Mouse (Mus musculus): ENCODE results near the gene Il22ra2. TPM values are rescaled to one million over a fixed set of nuclear protein-coding genes. Genes with fewer than 3 reads are reported as not detected.

Gene Il22ra2
- polyA plus RNA-seq, 1 experiment: not detected

- Histone ChIP-seq H3K27ac (ENCODE audit: insufficient read depth, low read depth, low read length) (no peak overlapping the region), H3K4me3 (ENCODE audit: insufficient read depth, low read depth, low read length) (no peak overlapping the region), H3K4me1 (ENCODE audit: control insufficient read depth, insufficient read depth, low read length) (no peaks in the 10 kb centered on the region)
- TF ChIP-seq CTCF (IDR thresholded peaks at IDR 0.05; ENCODE audit: insufficient read depth, low read depth, low read length) (no peak), POLR2A (IDR thresholded peaks at IDR 0.05; ENCODE audit: insufficient read depth, low read depth, low read length) (no peak)
- WGBS: 79% methylated on average over 5 of the region's 5 CpGs
These were observed 47.2 kb downstream of the Il22ra2 start for GRCm38 (mm10) chr10:19668973-19669372.

GRCm38 (mm10) chr10:19672015-19672414 is 50.2 kb downstream of the Il22ra2 start:
- TF ChIP-seq POLR2A (IDR thresholded peaks at IDR 0.05; ENCODE audit: insufficient read depth, low read depth, low read length) (no peak), CTCF (IDR thresholded peaks at IDR 0.05; ENCODE audit: insufficient read depth, low read depth, low read length) (no peak)
- no peak overlapping the region for H3K4me3 ChIP-seq (ENCODE audit: insufficient read depth, low read depth, low read length)
- H3K27ac ChIP-seq (ENCODE audit: insufficient read depth, low read depth, low read length): no peak overlapping the region
- no peaks in the 10 kb centered on the region for H3K4me1 ChIP-seq (ENCODE audit: control insufficient read depth, insufficient read depth, low read length)

DNA sequence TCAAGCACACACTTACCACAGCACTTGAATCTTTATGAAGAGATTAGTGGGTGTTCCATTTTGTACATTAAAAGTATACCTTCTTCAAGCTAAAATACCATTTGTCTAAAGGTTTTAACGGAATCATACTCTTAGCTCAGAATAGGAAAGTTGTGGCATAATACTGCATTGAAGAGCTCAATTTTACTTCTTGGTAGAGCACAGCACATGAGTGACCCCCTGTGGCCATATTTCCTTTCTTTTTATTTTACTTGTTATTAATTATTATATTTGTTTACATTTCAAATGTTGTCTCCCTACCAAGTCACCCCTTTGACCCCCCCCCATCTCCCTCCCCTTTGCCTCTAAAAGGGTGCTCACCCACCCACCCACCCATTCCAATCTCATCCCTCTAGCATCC is 51.3 kb downstream of the Il22ra2 start:
- no peak overlapping the region for H3K4me3 ChIP-seq (ENCODE audit: insufficient read depth, low read depth, low read length)
- TF ChIP-seq CTCF (IDR thresholded peaks at IDR 0.05; ENCODE audit: insufficient read depth, low read depth, low read length): no peak
- TF ChIP-seq POLR2A (IDR thresholded peaks at IDR 0.05; ENCODE audit: insufficient read depth, low read depth, low read length): no peak
- 86% methylated on average over 1 of the region's 1 CpGs for WGBS
- no peaks in the 10 kb centered on the region for H3K4me1 ChIP-seq (ENCODE audit: control insufficient read depth, insufficient read depth, low read length)
- H3K27ac ChIP-seq (ENCODE audit: insufficient read depth, low read depth, low read length): no peak overlapping the region

Other genes with a start within 250 kb of the Il22ra2 start
- not detected in 2 replicates for gene Ifngr1, start 30.0 kb upstream of the Il22ra2 start, polyA plus RNA-seq (2012; ENCODE audit: insufficient read depth, insufficient read length, low replicate concordance, missing spikeins)
- not detected in 2 replicates for gene Il20ra, start 90.6 kb downstream of the Il22ra2 start, polyA plus RNA-seq (2012; ENCODE audit: insufficient read depth, insufficient read length, low replicate concordance, missing spikeins)
- gene Slc35d3, start 229.5 kb downstream of the Il22ra2 start, polyA plus RNA-seq (2012; ENCODE audit: insufficient read depth, insufficient read length, low replicate concordance, missing spikeins): not detected in 2 replicates

Data from olfactory bulb, adult 2 months (tissue).